Mouse (Mus musculus) liver, postnatal 0 days (tissue): ENCODE data around the gene Gm8773. TPM values are rescaled to one million over a fixed set of nuclear protein-coding genes. Genes with fewer than 3 reads are reported as not detected.

Experiments used
- ATAC-seq: fragments of 200-750 bp; cut with Nextera tagmentation; 2 replicates; pipeline ENCODE4 v1.8.0; 2017; ENCODE audit warnings: mild to moderate bottlenecking, moderate library complexity
- DNase-seq: peaks from one replicate; pipeline ENCODE4 v3.0.0-alpha.2; 2016
- H3K27ac ChIP-seq: fragments of 300-500 bp; sonication (generic); 2 replicates; pipeline ENCODE4 v1.5.1; 2014; ENCODE audit warnings: antibody characterized with exemption, moderate library complexity, mild to moderate bottlenecking, low read depth
- H3K27me3 ChIP-seq: fragments of 300-500 bp; sonication (generic); 2 replicates; pipeline ENCODE4 v1.6.1; 2014; ENCODE audit warnings: low read length, control low read depth, mixed read lengths; ENCODE audit not compliant: insufficient read depth
- H3K36me3 ChIP-seq: fragments of 300-500 bp; sonication (generic); replicated peaks from 2 replicates; pipeline ENCODE4 v1.6.1; 2014; ENCODE audit warnings: mild to moderate bottlenecking, control low read depth, low read length, moderate library complexity, mixed read lengths; ENCODE audit not compliant: insufficient read depth
- H3K4me1 ChIP-seq: fragments of 300-500 bp; sonication (generic); 2 replicates; pipeline ENCODE4 v1.6.1; 2014; ENCODE audit warnings: antibody characterized with exemption, mild to moderate bottlenecking, control low read depth; ENCODE audit not compliant: insufficient read depth
- H3K4me2 ChIP-seq: fragments of 300-500 bp; sonication (generic); 2 replicates; pipeline ENCODE4 v1.6.1; 2014; ENCODE audit warnings: low read depth, mild to moderate bottlenecking, low read length, moderate library complexity, mixed read lengths
- H3K4me3 ChIP-seq: fragments of 300-500 bp; sonication (generic); 2 replicates; pipeline ENCODE4 v1.5.1; 2014; ENCODE audit warnings: low read depth, low read length
- H3K9ac ChIP-seq: fragments of 300-500 bp; sonication (generic); replicated peaks from 2 replicates; pipeline ENCODE4 v1.6.1; 2014; ENCODE audit warnings: mild to moderate bottlenecking, moderate library complexity
- H3K9me3 ChIP-seq: fragments of 300-500 bp; sonication (generic); 2 replicates; pipeline ENCODE4 v1.6.1; 2016; ENCODE audit warnings: mild to moderate bottlenecking, control low read depth, low read length, mixed read lengths
- CTCF ChIP-seq: sonication (generic); IDR thresholded peaks from 2 replicates; pipeline ENCODE4 v1.5.1; 2016; ENCODE audit warnings: antibody characterized with exemption, low read depth
- EP300 ChIP-seq: IDR thresholded peaks from 2 replicates; pipeline ENCODE4 v1.6.1; 2016; ENCODE audit warnings: antibody characterized with exemption, low read depth, mild to moderate bottlenecking
- WGBS: fragments of 180-500 bp; shearing (Covaris S2); extraction: QIAGEN DNeasy Blood & Tissue Kit; methylation state at CpG from one replicate; pipeline ENCODE4 v1.1.7; 2014; ENCODE audit not compliant: insufficient replicate concordance; 5-methylcytosine and 5-hydroxymethylcytosine counted together
- polyA plus RNA-seq: library from polyadenylated mRNA; unstranded; fragments of >200 nt; fragmentation: Nextera tagmentation; extraction: Ambion mirVana; gene quantifications from 2 replicates; pipeline ENCODE4 v1.2.1, GENCODE M21; 2015

Gene Gm8773
- polyA plus RNA-seq, 1 experiment from 2014 or later = not detected

DNA sequence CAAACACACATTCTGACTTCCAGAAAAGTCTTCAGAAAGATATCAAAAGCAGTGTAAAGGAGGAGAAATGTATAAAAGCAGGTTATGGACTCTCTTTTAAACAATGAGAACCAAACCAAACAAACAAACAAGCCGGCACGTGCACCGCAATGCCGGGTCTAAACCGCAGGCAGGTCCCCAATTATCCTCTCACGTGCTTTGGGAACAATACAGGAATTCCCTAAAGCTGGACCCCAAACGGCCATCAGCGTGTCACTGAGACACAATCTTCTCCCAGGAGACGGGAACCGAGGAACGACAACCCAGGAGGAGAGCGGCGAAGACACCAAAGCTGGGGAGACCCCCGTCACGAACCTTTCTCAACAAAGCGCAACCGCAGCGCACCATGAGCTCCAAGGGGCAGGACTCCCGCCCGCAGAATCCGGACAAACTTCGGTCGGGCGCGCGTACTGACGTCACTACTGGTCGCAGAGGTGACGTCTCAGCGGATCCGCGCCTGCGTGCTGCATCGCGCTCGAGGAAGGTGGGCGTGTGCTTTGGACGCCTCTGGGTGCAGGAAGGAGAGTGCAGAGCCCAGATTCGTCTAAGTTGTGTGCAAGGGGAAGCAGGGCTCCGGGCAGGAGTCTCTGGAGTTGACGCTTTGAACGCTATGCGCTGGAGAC, 14.4 kb upstream of the Gm8773 start, which contains the start of gene Gtpbp10:
Gene Gtpbp10, minus strand, starts transcription at position 460 of the 662 bp plus-strand sequence.
- Histone ChIP-seq H3K27ac (peak within 1 kb of the TSS; percentile 68), H3K9ac (peak within 1 kb of the TSS; percentile 77), H3K27me3 (no peaks in the 10 kb centered on the region), H3K4me3 (peak within 1 kb of the TSS; percentile 71), H3K36me3 (peaks cover 6% of the 10 kb centered on the region), H3K9me3 (no peaks in the 10 kb centered on the region), H3K4me2 (peak within 1 kb of the TSS; percentile 80), H3K4me1 (peaks cover 6% of the 10 kb centered on the region)
- ATAC-seq = peak; percentile 99
- WGBS = under 1% methylated on average over 43 of the region's 43 CpGs
- DNase-seq = peak; percentile 94
- TF ChIP-seq EP300 (no peak), CTCF (no peak)

DNA sequence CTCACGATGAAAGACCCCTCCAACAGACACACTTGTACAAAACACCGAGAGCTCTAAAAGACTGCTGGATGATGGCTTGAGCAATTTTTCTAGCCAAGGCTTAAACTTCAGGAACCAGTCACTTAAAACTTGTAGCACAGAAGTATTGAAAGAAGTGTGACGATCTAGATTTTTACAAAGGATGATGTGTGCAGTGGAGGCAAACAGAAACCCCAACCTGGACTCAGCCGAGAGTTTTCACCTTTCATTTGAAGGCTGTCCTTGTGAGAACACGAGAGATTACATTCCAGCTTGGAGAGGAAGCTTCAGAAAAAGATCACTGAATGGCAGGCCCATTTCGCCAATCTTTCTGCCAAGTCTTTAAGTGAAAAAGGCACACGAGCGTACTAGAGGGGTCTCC, 13.8 kb upstream of the Gm8773 start:
- Histone ChIP-seq H3K4me3 (peak overlapping the region; percentile 71), H3K27ac (no peak overlapping the region), H3K9ac (peak overlapping the region; percentile 59), H3K4me2 (peak overlapping the region; percentile 80), H3K27me3 (no peaks in the 10 kb centered on the region), H3K36me3 (peaks cover under 1% of the 10 kb centered on the region), H3K9me3 (no peaks in the 10 kb centered on the region), H3K4me1 (peaks cover 6% of the 10 kb centered on the region)
- DNase-seq (no peak), ATAC-seq (no peak)
- WGBS = 45% methylated on average over 8 of the region's 8 CpGs
- TF ChIP-seq EP300 = no peak
- TF ChIP-seq CTCF = no peak

DNA sequence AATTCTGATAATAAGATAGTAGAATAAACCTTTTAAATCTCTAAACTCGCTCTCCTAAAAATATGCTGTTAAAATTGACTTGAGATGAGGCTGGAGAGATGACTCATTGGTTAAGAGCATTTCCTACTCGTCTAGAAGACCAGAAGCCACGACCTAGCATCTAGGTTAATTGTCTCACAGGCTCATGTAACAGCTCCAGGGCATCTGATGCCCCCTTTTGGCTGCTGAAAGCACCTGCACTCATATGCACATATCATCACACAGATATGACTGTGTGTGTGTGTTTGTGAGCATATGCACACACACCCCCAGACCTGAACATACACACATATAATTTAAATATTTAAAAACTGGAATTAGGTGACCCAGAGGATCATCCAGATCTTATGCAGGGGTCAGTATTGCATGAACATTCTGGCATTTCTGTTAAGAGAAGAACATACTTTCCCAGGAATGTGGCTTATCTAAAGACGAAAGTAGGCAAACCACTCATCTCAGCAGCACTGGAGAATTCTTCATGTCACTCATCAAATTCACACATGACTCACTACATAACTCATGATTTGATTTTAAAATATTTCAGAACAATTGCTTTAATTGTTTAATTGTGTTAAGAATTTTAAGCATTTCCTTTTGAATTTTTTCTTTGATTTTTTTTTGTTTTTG, 12.4 kb upstream of the Gm8773 start:
- WGBS = 73% methylated on average over 4 of the region's 4 CpGs
- H3K27ac ChIP-seq = no peak overlapping the region
- peaks cover 6% of the 10 kb centered on the region for H3K4me1 ChIP-seq
- H3K4me2 ChIP-seq = no peak overlapping the region
- H3K9ac ChIP-seq = no peak overlapping the region
- H3K4me3 ChIP-seq = no peak overlapping the region
- DNase-seq (no peak), ATAC-seq (no peak)
- no peaks in the 10 kb centered on the region for H3K36me3 ChIP-seq
- H3K9me3 ChIP-seq = no peaks in the 10 kb centered on the region
- no peaks in the 10 kb centered on the region for H3K27me3 ChIP-seq
- TF ChIP-seq CTCF = peak; percentile 39
- no peak for TF ChIP-seq EP300

DNA sequence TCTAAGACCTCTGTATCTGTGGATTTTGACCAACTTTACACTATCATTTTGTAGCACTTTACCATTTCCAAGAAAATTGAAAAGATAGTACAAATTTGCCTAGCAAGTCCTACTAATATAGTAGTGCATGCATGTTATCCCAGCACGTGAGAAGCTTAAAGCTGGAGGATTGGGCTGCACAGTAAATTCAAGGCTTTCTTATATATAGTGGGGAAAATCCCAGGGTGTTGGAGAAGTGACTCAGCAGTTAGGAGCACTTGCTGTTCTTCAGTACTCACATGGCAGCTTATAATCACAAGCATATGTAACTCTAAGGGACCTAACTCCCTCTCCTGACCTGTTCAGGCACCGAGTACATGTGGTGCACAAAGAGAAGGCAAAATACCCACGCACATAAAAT, 11.2 kb upstream of the Gm8773 start:
- TF ChIP-seq EP300 (no peak), CTCF (no peak)

DNA sequence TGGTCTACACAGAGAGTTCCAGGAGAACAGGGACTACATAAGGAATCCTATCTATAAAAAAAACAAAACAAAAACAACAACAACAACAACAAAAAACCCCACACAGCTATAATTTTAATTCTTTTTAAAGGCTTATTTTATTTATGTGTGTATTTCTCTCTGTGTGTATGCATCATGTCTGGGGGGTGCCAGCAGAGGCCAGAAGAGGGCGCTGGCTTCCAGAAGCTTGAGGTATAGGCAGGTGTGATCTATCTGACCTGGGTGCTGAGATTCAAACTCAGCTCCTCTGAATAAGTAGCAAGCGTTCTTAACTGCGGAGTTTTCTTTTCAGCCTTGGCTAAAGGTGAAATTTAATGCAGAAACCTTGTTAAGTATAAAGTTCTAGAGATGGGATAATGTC, 14.1 kb downstream of the Gm8773 start:
- Histone ChIP-seq H3K27me3 (no peaks in the 10 kb centered on the region), H3K9me3 (no peaks in the 10 kb centered on the region), H3K36me3 (no peaks in the 10 kb centered on the region), H3K4me2 (no peak overlapping the region), H3K9ac (no peak overlapping the region), H3K27ac (no peak overlapping the region), H3K4me1 (no peaks in the 10 kb centered on the region), H3K4me3 (no peak overlapping the region)
- TF ChIP-seq CTCF = no peak
- TF ChIP-seq EP300 = no peak
- ATAC-seq = no peak
- WGBS = 80% methylated on average over 3 of the region's 3 CpGs
- DNase-seq = no peak

More for the DNA sequence above, 11.2 kb upstream of the Gm8773 start:
- Histone ChIP-seq H3K27ac (no peak overlapping the region), H3K4me2 (no peak overlapping the region), H3K9ac (no peak overlapping the region), H3K4me1 (peaks cover 6% of the 10 kb centered on the region), H3K4me3 (no peak overlapping the region), H3K27me3 (no peaks in the 10 kb centered on the region), H3K9me3 (no peaks in the 10 kb centered on the region), H3K36me3 (no peaks in the 10 kb centered on the region)
- no peak for ATAC-seq
- no peak for DNase-seq
- WGBS = 74% methylated on average over 3 of the region's 3 CpGs

DNA sequence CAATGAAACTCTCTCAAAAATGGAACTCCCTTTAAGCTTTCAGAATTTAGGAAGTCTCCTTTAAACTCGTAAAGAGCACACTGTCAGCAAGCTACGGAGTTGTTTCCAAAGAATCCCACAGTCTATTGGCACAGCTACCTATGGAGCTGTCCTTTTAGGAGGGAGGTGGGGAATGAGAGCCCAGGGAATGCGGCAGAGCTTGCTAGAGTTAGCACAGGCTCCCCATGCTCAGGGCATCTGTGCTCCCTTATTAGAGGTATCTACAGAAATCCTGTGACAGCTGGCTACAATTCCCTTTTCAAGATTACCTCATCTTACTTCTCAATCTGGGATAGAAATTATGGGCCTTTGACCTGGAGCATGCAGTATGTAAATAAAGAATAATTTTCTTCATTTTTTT, 36.9 kb downstream of the Gm8773 start:
- Histone ChIP-seq H3K9me3 (no peaks in the 10 kb centered on the region), H3K4me1 (no peaks in the 10 kb centered on the region), H3K36me3 (no peaks in the 10 kb centered on the region), H3K4me2 (no peak overlapping the region), H3K27me3 (no peaks in the 10 kb centered on the region), H3K4me3 (no peak overlapping the region), H3K9ac (no peak overlapping the region), H3K27ac (no peak overlapping the region)
- 60% methylated on average over 3 of the region's 3 CpGs for WGBS
- no peak for DNase-seq
- TF ChIP-seq CTCF (no peak), EP300 (no peak)
- ATAC-seq = no peak
